Mouse (Mus musculus): Measurements from ENCODE around the gene Slfn5. TPM values are rescaled to one million over a fixed set of nuclear protein-coding genes. Genes with fewer than 3 reads are reported as not detected.
"Not testable (repeated sequence)": the region's sequence is repeated elsewhere in the genome, so short reads cannot be mapped to it uniquely, and the experiment has no call there.

Slfn5 gene
- polyA plus RNA-seq, 1 experiment from 2014 or later = 0.85 TPM

- Histone ChIP-seq H3K9ac (replicated peaks) (no peak overlapping the region), H3K4me3 (no peak overlapping the region), H3K9me3 (no peaks in the 10 kb centered on the region), H3K4me2 (replicated peaks) (no peak overlapping the region), H3K4me1 (no peaks in the 10 kb centered on the region), H3K27me3 (no peaks in the 10 kb centered on the region), H3K27ac (replicated peaks) (no peak overlapping the region), H3K36me3 (no peaks in the 10 kb centered on the region)
- WGBS = 86% methylated on average over 17 of the region's 17 CpGs
- ATAC-seq (replicated peaks) = no peak
Observed at GRCm38 (mm10) chr11:82983193-82983592, 32.0 kb downstream of the Slfn5 start.

GRCm38 (mm10) chr11:82987621-82988020 is 36.5 kb downstream of the Slfn5 start:
- Histone ChIP-seq H3K4me3 (no peak overlapping the region), H3K27ac (replicated peaks) (no peak overlapping the region), H3K9me3 (no peaks in the 10 kb centered on the region), H3K4me1 (peaks cover 15% of the 10 kb centered on the region), H3K4me2 (replicated peaks) (no peak overlapping the region), H3K36me3 (no peaks in the 10 kb centered on the region), H3K27me3 (no peaks in the 10 kb centered on the region), H3K9ac (replicated peaks) (no peak overlapping the region)
- no peak for ATAC-seq (replicated peaks)
- 90% methylated on average over 6 of the region's 6 CpGs for WGBS

- no peaks in the 10 kb centered on the region for H3K9me3 ChIP-seq
- no peak overlapping the region for H3K9ac ChIP-seq (replicated peaks)
- H3K36me3 ChIP-seq = no peaks in the 10 kb centered on the region
- no peak overlapping the region for H3K27ac ChIP-seq (replicated peaks)
- no peaks in the 10 kb centered on the region for H3K27me3 ChIP-seq
- no peak overlapping the region for H3K4me3 ChIP-seq
- 0 out of 2 replicates have a peak overlapping the region, but pooled peaks have one; percentile 18 for H3K4me2 ChIP-seq (replicated peaks)
- WGBS = 56% methylated on average over 12 of the region's 12 CpGs
- ATAC-seq (replicated peaks) = no peak
- H3K4me1 ChIP-seq = peaks cover 15% of the 10 kb centered on the region
Observed at GRCm38 (mm10) chr11:82989357-82989756, 38.2 kb downstream of the Slfn5 start.

- H3K4me1 ChIP-seq = peaks cover 15% of the 10 kb centered on the region
- H3K9me3 ChIP-seq; H3K27me3 ChIP-seq; H3K36me3 ChIP-seq; H3K27ac ChIP-seq (replicated peaks): not testable (repeated sequence)
- H3K9ac ChIP-seq (replicated peaks) = peak overlapping the region; percentile 22
- H3K4me2 ChIP-seq (replicated peaks) = peak overlapping the region; percentile 63
- ATAC-seq (replicated peaks) = 0 out of 2 replicates have a peak, but pooled peaks have one; percentile 38
- peak overlapping the region; percentile 38 for H3K4me3 ChIP-seq
- 12% methylated on average over 19 of the region's 19 CpGs for WGBS
Observed at GRCm38 (mm10) chr11:82990612-82991385, 39.6 kb downstream of the Slfn5 start.

- no peaks in the 10 kb centered on the region for H3K9me3 ChIP-seq
- H3K4me3 ChIP-seq = peak within 1 kb of the TSS; percentile 38
- H3K9ac ChIP-seq (replicated peaks) = peak within 1 kb of the TSS; percentile 22
- H3K27me3 ChIP-seq = no peaks in the 10 kb centered on the region
- no peaks in the 10 kb centered on the region for H3K36me3 ChIP-seq
- peak within 1 kb of the TSS; percentile 63 for H3K4me2 ChIP-seq (replicated peaks)
- WGBS = 5% methylated on average over 14 of the region's 14 CpGs
- ATAC-seq (replicated peaks) = no peak
- no peak within 1 kb of the TSS for H3K27ac ChIP-seq (replicated peaks)
- peaks cover 15% of the 10 kb centered on the region for H3K4me1 ChIP-seq
Observed at GRCm38 (mm10) chr11:82991469-82992166, 40.5 kb downstream of the Slfn5 start, which contains the start of gene Slfn9. Gene Slfn9, minus strand, starts transcription at chr11:82991830.

- H3K4me3 ChIP-seq = no peak overlapping the region
- no peak for ATAC-seq (replicated peaks)
- WGBS = 94% methylated on average over 1 of the region's 1 CpGs
- H3K36me3 ChIP-seq = no peaks in the 10 kb centered on the region
- H3K27ac ChIP-seq (replicated peaks) = no peak overlapping the region
- H3K27me3 ChIP-seq = no peaks in the 10 kb centered on the region
- H3K9ac ChIP-seq (replicated peaks) = no peak overlapping the region
- H3K4me1 ChIP-seq = no peaks in the 10 kb centered on the region
- H3K9me3 ChIP-seq = no peaks in the 10 kb centered on the region
- no peak overlapping the region for H3K4me2 ChIP-seq (replicated peaks)
Observed at GRCm38 (mm10) chr11:83013356-83013755, 62.2 kb downstream of the Slfn5 start.

Small RNAs within 50 kb of the gene (microRNA-seq; reads per million reads assigned to microRNA genes)
- not detected for gene Mir7679

Other genes starting within 250 kb of the Slfn5 start
- 0.23 and 0.28 TPM in 2 replicates for gene Cct6b, start 187.0 kb upstream of the Slfn5 start, polyA plus RNA-seq (2015; fragmentation: Nextera tagmentation; extraction: Ambion mirVana)
- 32.4 and 36.4 TPM in 2 replicates for gene Zfp830, start 187.0 kb upstream of the Slfn5 start, polyA plus RNA-seq (2015; fragmentation: Nextera tagmentation; extraction: Ambion mirVana)
- 33.7 and 35.1 TPM in 2 replicates for gene Lig3, start 170.2 kb upstream of the Slfn5 start, polyA plus RNA-seq (2015; fragmentation: Nextera tagmentation; extraction: Ambion mirVana)
- gene Rffl, start 80.1 kb upstream of the Slfn5 start, polyA plus RNA-seq (2015; fragmentation: Nextera tagmentation; extraction: Ambion mirVana) = 8.7 and 10.0 TPM in 2 replicates
- gene Rad51d, start 60.7 kb upstream of the Slfn5 start, polyA plus RNA-seq (2015; fragmentation: Nextera tagmentation; extraction: Ambion mirVana) = 13.5 and 14.2 TPM in 2 replicates
- 0.23 and 0.60 TPM in 2 replicates for gene Fndc8, start 59.2 kb upstream of the Slfn5 start, polyA plus RNA-seq (2015; fragmentation: Nextera tagmentation; extraction: Ambion mirVana)
- gene Nle1, start 42.9 kb upstream of the Slfn5 start, polyA plus RNA-seq (2015; fragmentation: Nextera tagmentation; extraction: Ambion mirVana) = 32.0 and 37.5 TPM in 2 replicates
- 1.0 and 1.3 TPM in 2 replicates for gene Unc45b, start 40.8 kb upstream of the Slfn5 start, polyA plus RNA-seq (2015; fragmentation: Nextera tagmentation; extraction: Ambion mirVana)
- 5.1 and 5.4 TPM in 2 replicates for gene Slfn9, start 40.5 kb downstream of the Slfn5 start, polyA plus RNA-seq (2015; fragmentation: Nextera tagmentation; extraction: Ambion mirVana)
- gene Slfn8, start 69.5 kb downstream of the Slfn5 start, polyA plus RNA-seq (2015; fragmentation: Nextera tagmentation; extraction: Ambion mirVana) = 0.14 and 0.18 TPM in 2 replicates
- gene Slfn2, start 113.8 kb downstream of the Slfn5 start, polyA plus RNA-seq (2015; fragmentation: Nextera tagmentation; extraction: Ambion mirVana) = 0.83 TPM in 2 replicates
- 0.09 TPM in 1 of 2 replicates, not detected in the other for gene Slfn1, start 165.5 kb downstream of the Slfn5 start, polyA plus RNA-seq (2015; fragmentation: Nextera tagmentation; extraction: Ambion mirVana)
- not detected in 2 replicates for gene Slfn4, start 223.8 kb downstream of the Slfn5 start, polyA plus RNA-seq (2015; fragmentation: Nextera tagmentation; extraction: Ambion mirVana)
- 0.10 and 0.15 TPM in 2 replicates for gene Slfn3, start 240.0 kb downstream of the Slfn5 start, polyA plus RNA-seq (2015; fragmentation: Nextera tagmentation; extraction: Ambion mirVana)